Mouse (Mus musculus) gastrocnemius, postnatal 10 days (tissue): Measurements from ENCODE around the gene Sf3a3. TPM values are rescaled to one million over a fixed set of nuclear protein-coding genes. Genes with fewer than 3 reads are reported as not detected.
"Not testable (repeated sequence)": the region's sequence is repeated elsewhere in the genome, so short reads cannot be mapped to it uniquely, and the experiment has no call there.

Experiments
- DNase-seq: peaks from one replicate; pipeline ENCODE4 v3.0.0; 2021; ENCODE audit warnings: mixed read lengths
- total RNA-seq, 2 experiments: library from RNA; stranded (reverse); gene quantifications; 2 replicates each; pipeline ENCODE4 v1.2.3; 2021

The Sf3a3 gene
- total RNA-seq, 2 experiments from 2014 or later = 24.2 to 25.2 TPM

DNA sequence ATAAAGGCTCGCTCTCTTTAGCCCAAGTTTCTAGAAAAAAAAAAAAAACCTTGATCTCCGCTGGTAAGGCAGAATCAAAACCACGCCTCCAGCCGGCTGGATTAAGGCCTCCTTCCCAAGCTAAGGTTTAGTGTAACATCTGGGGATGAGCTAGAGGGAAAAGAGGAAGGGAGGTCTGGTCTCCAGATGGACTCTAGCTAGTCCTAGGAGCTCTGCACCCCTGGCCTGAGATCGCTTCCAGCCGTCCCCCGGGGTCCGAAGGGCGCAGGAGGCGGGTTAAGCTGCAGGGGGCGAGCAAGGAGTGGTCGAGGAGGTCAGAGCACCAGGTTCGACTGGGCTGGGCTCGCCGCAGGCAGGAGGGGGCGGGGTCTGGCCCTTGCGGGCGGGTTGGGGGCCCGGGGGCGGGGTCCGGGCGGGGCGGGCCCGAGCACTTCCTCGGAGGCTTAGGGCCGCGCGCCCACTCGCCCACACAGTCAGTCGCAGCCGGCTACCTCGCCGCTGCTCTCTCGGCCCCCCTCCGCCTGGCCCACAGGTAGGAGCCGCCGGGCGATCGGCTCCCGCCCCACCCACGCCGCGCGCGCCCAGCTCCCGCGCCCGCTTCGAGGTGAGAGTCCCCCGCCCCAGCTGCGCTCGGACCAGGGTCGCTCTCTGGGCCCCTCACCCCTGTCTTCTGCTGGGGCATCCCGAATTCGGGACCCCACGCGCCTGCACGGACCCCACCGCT is 14.2 kb upstream of the Sf3a3 start, which contains the start of gene Fhl3:
Gene Fhl3, plus strand, starts transcription at position 454 of the 724 bp plus-strand sequence.
- DNase-seq = peak; percentile 79

DNA sequence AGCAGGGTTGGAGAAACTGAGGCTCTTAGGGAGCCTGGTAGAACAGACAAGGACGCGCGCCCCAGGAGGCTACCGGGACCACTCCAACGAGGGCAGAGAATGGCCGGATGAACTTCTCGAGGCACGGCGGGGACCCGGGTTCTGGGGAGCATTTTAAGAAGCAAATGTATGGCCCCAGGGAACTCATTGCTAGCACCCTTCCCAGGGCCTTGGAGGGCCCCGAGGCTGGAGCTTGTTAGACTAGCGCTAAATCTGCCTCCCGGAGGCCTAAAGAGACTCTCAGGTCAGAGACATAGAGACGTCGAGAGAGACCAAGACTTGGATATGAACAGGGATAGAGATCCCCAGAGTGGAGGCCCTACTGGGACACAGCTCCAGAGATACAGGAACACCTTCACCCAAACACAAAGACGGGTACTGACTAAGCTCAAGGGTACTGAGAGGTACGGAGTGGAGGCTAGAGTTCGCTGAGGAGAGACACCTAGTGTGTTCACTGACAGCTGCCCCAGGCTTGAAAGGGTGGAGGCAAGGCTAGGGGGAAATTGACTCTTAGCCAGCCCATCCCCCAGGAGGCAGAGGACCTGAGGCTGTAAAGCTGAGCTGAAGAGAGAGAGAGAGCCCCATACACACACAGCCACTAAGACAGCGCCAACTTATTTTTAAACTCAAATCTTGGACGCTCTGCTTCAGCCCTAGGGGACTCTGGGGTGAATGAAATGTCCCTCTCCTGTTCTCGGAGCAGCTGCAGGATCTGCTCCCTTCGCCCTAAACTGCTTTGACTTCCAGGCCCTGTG is 13.3 kb upstream of the Sf3a3 start:
- peak; percentile 49 for DNase-seq

- peak; percentile 39 for DNase-seq
Observed at GRCm38 (mm10) chr4:124701916-124702315, 12.7 kb upstream of the Sf3a3 start.

DNA sequence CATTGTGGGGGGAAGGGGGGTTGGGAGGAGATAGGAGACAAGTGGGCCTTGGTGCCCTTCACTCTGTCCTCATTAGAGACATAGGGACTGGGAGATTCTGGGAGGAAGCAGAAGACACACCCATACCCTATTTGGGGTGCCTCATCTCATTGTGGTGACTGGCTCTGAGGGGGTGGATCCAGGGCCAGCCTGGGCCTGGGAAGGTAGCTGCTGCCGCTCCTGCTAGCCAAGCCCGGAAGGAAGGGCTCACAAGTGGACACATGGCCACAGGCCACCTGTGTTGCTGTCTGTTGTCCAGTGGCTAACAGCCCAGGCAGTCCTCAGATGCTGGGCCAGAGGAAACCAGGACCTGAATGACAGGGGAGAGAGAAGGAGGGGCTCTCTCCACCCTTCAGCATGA is 11.2 kb upstream of the Sf3a3 start:
- peak; percentile 37 for DNase-seq

DNA sequence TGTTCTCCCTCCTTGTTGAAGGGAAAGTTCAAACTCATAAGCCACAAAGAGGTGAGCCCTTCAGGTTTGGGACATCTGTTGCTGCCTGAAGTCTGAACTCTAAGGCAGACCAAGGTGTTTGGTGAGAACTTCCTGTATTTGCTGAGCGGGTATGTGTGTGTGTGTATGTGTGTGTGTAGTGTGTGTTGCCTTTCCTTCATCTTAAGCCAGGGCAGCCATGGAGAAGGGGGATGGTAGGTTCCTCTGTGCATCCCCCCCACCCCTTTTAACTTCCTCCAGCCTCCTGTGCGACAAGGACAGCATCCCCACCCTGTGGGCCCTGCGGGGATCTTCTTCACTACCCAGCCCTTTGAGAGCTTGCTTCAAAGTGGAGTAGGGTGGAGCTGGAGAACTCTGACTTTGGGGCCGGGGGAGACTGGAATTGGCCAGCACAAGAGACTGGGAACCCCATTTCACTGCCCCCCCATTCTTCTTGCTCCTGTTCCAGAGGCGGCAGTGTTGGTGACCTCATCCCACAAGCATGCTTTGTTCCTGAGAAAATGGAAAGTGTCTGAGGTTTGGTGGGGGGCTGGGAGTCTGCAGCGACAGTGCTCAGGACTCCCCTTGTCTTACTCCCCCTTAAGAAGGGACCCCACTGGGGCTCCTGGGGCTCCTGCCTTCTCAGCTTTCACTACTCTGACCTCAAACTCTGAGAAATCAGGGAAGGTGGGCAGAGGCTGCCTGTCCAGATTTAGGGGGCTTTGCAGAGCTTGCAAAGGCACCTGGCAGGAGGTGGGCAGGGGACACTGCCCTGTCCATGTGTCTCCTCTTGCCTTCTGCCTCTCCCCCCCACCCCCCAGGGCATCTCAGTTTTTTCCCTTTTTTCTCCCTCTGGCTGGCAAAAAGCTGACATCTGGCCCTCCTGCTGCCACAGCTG is 10.4 kb upstream of the Sf3a3 start:
- DNase-seq = no peak

GRCm38 (mm10) chr4:124704797-124705474 is 9.6 kb upstream of the Sf3a3 start:
- DNase-seq = peak; percentile 43

DNA sequence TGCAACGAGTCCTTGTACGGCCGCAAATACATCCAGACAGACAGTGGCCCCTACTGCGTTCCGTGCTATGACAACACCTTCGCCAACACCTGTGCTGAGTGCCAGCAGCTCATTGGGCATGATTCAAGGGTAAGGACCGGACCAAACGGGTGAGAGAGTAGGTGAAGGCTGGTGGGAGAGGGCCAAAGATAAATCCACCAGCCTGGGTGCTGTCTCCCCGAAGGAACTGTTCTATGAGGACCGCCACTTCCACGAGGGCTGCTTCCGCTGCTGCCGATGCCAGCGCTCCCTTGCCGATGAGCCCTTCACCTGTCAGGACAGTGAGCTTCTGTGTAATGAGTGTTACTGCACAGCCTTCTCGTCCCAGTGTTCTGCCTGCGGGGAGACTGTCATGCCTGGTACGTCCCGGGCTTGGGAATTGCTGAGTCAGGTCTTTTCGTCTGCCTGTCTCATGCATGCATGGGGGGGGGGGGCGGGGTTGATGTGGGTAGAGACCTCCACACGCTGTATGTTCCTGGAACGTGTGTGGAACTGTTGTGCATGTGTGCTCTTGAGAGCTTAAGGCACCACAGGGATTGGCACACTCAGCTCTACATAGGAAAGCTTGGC is 8.8 kb upstream of the Sf3a3 start:
- no peak for DNase-seq

DNA sequence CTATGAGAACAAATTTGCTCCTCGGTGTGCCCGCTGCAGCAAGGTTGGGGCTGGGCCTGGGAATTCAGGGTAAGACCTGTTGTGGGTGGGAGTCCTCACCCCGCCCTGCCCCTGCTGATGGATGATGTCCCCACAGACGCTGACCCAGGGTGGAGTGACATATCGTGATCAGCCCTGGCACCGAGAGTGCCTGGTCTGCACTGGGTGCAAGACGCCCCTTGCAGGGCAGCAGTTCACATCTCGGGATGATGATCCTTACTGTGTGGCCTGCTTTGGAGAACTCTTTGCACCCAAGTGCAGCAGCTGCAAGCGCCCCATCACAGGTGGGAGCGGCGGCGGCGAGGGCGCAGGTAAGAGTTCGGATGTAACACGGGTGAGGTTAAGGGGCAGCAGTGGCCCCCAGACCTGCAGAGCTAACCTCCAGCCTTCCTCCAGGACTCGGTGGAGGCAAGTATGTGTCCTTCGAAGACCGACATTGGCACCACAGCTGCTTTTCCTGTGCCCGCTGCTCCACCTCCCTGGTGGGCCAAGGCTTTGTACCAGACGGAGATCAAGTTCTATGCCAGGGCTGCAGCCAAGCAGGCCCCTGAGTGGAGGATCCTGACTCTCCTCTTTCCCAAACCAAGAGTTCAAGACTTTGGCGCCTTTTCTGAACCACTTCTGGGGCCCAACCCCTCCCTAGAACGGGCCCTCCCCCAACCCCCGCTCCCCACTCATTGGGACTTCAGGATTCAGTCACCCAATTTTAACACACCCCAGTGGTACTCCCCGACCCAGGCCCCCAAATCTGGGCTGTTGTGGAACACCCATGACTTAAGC is 7.0 kb upstream of the Sf3a3 start:
- not testable (repeated sequence) for DNase-seq

DNA sequence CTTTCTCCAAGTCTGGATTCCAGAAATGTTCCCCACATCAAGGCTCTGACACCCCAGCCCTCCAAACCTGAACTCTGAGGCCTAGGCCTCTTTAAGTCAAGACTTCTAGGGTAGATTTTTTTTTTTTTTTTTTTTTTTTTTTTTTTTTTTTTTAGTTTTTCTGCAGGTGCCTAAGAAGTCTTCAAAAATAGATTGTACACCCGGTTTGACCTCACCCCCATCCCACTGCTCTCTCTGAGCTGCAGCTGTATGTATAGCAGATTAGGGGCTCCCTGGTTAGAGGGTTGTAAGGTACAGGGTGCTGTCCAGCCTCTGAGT is 6.4 kb upstream of the Sf3a3 start:
- DNase-seq = not testable (repeated sequence)

DNA sequence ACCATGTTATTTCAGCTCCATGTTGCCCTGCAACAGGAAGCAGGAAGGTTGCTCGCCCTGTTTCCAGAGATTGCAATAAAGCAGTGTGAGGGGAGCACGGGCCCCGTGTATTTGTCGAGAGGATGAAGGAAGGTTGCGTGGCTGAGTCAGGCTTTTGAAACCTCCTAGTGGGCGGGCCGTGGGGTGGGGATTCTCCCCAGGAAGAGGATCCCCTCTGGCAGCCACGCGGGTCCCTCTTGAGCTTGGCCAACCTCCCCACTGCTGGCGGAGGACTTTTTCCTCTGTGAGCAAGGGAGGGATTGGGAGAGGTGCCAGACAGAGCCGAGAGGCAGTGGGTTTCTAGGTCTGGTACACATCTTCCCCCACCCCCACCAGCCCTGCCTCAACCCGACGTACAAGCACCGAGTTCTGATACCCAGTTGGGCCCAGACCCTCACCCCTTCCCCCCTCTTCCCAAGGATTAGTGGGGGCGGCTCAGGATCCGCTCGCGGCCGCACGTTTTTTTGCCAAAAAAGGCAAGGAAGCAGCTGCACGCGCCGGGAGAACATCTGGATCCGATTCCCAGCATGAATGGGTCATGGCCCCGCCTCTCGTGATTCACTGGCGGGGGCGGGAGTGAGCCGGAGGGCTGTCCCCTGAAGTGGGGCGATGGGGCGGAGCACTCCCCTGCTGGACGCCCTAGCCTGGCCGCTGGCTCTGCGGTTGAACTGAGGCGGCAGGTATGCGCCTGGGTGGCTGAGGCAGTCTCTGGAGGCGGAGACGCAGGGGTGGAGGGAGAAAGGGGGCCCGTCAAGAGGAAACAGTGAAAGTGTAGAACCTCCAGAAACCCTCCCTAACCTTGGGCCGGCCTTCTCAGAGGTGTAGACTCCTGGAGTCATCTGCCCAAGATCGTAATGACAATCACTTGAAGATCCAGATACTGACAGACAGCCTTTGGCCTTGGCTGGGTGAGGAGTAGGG is 5.8 kb upstream of the Sf3a3 start:
- peak; percentile 88 for DNase-seq

DNA sequence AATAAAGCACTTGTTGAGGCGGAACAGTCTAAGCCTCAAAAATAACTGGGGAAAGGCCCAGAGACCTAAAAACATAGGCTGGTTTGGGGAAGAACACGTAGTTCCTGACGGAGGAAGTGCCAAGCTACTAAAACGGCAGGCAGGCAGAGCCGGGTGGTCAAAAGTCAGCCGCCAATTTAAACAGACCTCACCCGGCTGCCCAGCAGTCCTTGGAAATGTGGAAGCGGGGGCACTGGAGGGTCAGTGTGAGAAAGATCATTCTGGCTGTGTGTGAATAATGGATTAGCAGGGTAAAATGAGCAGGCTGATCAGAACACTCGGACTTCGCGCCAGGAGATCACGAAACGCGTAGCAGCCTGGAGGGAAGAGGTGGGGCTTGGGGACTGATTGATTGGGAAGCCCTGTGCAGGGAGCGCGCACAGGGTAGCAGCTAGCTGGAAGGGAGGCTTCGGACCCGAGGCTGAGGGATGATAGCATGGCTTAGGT is 4.6 kb upstream of the Sf3a3 start:
- peak; percentile 43 for DNase-seq

DNA sequence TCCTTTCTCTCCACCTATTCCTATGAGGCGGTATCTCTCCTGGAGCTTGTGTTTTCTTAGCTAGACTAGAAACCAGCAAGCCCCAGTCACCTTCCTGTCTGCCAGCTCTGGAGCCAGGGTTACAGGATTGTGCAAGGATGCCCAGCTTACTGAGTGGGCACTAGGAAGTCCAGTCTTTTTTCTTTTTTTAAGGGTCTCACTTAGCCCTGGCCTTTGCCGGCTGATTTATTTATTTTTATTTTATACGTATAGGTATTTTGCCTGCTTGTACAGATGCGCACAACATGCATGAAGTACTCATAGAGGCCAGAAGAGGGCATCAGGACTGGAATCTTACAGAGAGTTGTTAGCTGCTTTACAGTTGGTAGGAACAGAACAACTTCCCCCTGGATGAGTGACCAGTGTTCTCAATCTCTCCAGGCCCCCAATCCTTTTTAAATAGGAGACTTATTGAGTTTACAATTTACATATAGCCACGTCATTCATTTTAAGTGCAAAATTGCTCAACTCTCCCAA is 3.7 kb upstream of the Sf3a3 start:
- no peak for DNase-seq

DNA sequence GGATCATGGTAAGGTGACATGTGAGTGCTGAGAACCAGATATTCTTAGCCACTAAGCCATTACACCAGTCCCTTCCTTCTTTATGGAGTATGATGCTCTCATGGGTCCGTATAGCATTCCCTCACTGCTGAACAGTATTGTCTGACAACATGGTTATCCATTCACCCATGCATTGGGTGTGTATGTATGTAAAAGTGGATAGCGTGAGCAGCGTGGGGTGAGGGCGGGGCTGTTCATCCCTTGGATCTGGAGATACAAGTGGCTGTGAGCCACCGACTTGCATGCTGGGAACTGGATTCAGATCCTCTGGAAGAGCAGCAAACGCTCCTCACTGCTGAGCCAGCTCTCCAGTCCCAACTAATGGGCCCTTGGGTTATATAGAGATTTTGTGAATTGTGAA is 2.0 kb upstream of the Sf3a3 start:
- DNase-seq = no peak

- not testable (repeated sequence) for DNase-seq
Observed at GRCm38 (mm10) chr4:124713850-124714249, 726 bp upstream of the Sf3a3 start.

DNA sequence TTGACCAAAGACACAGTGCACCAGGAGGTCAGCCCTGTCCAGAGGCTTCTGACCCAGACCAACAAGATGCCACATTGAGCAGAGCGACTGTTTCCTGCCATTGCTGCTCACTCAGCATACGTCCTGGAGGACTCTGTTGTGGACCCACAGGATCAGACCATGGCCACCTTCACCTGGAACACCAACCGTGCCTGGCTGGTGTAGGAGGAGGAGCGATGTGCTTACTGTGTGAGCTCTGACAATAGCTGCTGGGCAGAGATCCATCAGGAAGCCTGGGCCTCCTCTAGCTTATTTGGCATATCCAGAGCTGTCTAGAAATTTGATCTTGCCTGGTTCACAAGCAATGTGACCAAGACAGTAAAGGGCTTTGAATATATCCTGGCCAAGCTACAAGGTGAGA is 4.5 kb downstream of the Sf3a3 start:
- DNase-seq = no peak

DNA sequence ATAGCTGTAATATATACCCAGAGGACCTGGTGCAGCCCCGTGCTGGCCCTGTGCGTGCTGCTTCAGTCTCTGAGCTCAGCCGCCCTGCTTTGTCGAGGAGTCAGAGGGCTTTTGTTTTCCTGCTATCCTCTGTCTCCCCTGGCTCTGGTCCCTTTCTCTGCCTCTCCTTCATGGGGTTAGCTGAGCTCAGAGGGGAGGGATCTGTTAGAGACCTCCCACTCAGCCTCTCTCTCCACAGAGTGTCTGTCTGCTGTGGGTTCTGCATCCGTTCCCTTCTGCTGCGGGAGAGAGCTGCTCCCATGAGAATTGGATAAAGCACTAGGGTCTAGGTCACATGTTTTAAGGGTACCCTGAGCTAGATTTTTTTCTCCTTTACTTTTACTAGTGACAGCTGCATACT is 11.5 kb downstream of the Sf3a3 start:
- no peak for DNase-seq

DNA sequence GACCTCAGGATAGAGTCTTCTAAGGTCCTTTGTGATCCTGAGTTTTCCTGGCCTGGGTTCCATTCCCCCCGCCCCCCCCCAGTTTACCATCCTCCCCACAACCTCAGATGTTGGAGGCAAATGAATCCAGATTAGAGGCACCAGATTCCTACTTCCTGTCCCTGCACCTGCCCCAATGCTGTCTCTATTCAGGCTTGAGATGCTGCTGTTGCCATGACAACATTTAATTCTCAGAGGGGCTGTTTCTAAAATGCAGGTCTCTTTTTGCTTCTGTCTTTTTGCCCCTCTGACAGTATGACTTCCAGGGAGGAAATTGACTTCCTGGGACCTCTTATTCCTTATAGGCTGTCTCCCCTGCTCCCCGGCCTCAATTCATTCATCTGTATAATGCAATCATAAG is 22.4 kb downstream of the Sf3a3 start:
- no peak for DNase-seq

- no peak for DNase-seq
Observed at GRCm38 (mm10) chr4:124737486-124737885, 22.9 kb downstream of the Sf3a3 start.

DNA sequence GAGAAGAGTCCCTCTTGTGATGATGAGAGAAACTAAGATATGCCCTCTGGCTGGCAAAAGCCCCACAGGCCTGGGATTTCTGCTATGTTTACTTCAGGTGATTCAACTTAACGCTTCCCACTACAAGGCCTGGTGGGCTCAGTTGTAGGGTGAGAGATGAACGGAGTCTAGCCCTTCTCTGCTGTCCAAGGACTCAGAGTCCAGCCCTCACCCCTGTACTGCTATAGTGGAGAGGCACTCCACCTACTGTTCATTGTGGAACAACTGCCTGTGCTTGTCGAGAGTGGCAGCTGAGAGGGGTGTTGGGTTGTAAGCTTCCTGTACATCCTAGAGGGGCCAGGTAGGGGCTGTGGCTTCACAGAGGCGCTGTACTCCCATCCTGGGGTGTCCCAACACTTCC is 23.4 kb downstream of the Sf3a3 start:
- DNase-seq = no peak
